Mouse (Mus musculus) lung, postnatal 25 days (tissue): ENCODE measurements around the gene Pxt1.
"Not testable (repeated sequence)": the region's sequence is repeated elsewhere in the genome, so short reads cannot be mapped to it uniquely, and the experiment has no call there.

Experiments
- DNase-seq: peaks from one replicate; pipeline ENCODE4 v3.0.0; 2022; ENCODE audit warnings: low spot score

Gene Pxt1

DNA sequence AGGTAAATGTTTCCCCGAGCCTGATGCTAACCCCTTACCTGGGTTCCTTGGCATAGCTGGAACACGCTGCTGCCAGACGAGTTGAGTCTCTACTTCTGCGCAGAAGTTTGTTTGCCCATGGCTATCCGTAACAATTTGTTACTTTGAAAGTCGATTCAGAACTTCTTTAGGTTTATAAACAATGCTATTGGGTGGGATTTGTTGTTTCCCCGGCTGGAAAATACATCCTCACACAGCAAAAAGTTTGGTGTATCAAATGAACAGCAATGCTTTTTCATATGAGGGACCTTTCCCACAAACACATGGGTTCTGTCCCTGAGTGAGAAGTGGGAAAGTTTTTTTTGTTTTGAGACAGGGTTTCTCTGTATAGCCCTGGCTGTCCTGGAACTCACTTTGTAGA is at the start of gene Pxt1:
Gene Pxt1, minus strand, starts transcription at position 101 of the 400 bp plus-strand sequence.
- DNase-seq, result no peak

DNA sequence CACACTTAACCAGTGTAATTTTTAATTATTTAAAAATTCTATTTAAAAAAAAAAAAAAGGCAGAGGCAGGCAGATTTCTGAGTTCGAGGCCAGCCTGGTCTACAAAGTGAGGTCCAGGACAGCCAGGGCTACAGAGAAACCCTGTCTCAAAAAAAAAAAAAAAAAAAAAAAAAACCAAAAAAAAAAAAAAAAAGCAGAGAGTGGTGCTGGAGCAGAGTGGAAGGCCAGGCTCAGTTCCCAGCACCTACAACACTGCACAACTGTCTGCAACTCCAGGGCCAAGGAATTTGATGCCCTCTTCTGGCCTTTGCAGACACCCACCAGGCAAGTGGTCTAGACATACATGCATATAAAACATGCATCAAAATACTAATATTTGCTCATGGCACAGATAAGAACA is 49.4 kb upstream of the Pxt1 start:
- not testable (repeated sequence) for DNase-seq

- no peak for DNase-seq
These were observed 48.5 kb upstream of the Pxt1 start for GRCm38 (mm10) chr17:28992105-28992504.

GRCm38 (mm10) chr17:28991286-28991685 is 47.6 kb upstream of the Pxt1 start:
- no peak for DNase-seq

- no peak for DNase-seq
These were observed 46.4 kb upstream of the Pxt1 start for GRCm38 (mm10) chr17:28990060-28990459.

GRCm38 (mm10) chr17:28988996-28989395 is 45.4 kb upstream of the Pxt1 start:
- no peak for DNase-seq

DNA sequence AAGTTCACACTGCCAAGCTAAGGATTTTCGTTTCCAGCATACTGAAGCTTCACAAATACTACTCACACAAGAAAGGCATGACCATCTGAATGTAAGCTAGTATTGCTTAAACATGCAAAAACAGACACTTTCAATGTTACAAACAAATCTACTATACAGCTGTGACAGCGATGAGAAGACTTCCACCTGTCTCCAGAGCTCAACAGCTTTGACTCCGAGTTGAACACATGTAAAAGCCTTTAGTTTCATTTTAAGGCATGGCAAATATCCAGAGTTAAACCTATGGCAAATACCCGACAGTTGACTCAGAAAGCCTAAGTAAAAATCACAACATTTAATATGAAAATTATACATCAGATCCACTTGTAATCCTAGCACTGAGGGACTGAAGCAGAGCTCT is 44.7 kb upstream of the Pxt1 start:
- no peak for DNase-seq

- peak; percentile 43 for DNase-seq
These were observed 44.1 kb upstream of the Pxt1 start for GRCm38 (mm10) chr17:28987713-28988112.

DNA sequence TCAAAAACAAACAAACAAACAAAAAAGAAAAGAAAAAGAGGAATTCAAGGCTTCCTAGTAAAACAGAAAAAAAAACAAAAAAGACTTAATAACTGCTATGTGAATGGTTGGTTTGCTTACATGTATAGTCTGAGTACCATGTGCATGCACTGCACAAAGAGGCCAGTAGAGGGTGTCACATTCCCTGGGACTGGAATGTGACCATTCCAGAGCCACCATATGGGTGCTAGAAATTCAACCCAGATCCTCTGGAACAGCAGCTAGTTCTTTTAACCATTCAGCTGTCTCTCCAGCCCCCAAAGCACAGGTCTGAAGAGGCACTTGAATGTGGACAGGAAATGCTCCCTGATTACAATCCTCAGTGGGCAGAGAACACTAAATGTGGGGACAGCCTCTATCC is 43.2 kb upstream of the Pxt1 start:
- no peak for DNase-seq

GRCm38 (mm10) chr17:28984724-28985420 is 41.2 kb upstream of the Pxt1 start:
- no peak for DNase-seq

GRCm38 (mm10) chr17:28982591-28982990 is 39.0 kb upstream of the Pxt1 start:
- no peak for DNase-seq

GRCm38 (mm10) chr17:28981081-28981480 is 37.4 kb upstream of the Pxt1 start:
- no peak for DNase-seq

DNA sequence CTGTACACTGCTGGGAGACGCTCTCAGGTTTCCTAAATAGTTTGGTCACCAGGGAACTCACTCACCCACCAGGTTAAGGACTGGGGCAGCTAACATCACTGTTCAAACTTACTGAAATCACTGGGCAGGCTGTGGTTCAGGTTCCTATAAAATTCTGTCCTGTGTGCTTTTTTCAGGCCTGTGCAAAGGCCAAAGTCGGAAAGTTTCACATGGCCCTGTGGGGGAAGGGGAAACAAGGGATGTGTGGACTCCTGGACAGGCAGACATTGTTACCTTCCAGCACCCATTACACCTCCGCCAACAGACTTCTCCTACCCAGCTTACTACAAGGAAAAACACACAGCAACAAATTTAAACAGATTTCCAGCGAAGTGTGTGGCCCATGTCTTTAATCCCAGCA is 35.5 kb upstream of the Pxt1 start:
- DNase-seq, result no peak

DNA sequence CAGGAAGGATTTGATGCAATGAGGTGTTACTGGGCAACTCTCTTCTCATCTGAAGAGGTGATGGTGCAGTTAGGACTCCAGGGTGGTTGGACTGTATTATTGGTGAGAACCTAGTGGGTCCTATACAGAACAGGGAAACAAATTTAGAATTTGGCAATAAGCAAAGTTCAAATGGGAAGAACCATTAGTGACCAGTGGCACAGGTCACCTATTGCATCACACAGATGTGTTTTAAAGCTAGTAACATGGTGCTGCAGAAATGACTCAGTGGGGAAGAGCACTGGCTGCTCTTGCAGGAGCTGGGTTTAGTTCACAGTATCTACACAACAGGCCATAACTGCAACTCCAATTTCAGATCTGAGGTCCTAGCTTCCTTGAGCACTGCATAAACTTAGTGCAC is 26.5 kb upstream of the Pxt1 start:
- no peak for DNase-seq

- peak; percentile 20 for DNase-seq
These were observed 23.5 kb upstream of the Pxt1 start for GRCm38 (mm10) chr17:28967021-28967610.

- DNase-seq, result no peak
These were observed 18.0 kb upstream of the Pxt1 start for GRCm38 (mm10) chr17:28961596-28961995.

DNA sequence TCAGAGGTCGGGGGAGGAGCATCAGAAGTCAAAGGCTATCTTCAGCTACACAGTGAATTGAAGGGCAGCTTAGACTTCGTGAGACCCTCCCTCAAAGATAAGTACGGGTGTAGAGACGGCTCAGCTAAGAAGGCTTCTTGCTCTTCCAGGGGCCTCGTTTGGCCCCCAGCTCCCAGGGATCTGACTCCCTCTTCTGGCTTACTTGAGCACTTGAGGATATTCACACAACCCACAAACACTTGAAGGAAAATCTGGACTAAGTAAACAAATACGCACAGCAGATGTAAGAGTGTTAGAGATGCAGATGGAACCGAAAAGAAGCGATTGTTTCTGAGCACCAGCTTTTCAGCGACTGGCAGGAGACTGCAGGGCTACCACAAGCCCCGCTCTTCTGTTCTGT is 17.0 kb upstream of the Pxt1 start:
- DNase-seq, result no peak

GRCm38 (mm10) chr17:28954416-28954815 is 10.8 kb upstream of the Pxt1 start:
- DNase-seq, result no peak

- DNase-seq, result no peak
These were observed 9.6 kb upstream of the Pxt1 start for GRCm38 (mm10) chr17:28953251-28953650.

GRCm38 (mm10) chr17:28951831-28952799 is 8.5 kb upstream of the Pxt1 start, which contains the start of gene Kctd20:
Gene Kctd20 (plus strand): TSS chr17:28951950.
- DNase-seq, result peak; percentile 92

DNA sequence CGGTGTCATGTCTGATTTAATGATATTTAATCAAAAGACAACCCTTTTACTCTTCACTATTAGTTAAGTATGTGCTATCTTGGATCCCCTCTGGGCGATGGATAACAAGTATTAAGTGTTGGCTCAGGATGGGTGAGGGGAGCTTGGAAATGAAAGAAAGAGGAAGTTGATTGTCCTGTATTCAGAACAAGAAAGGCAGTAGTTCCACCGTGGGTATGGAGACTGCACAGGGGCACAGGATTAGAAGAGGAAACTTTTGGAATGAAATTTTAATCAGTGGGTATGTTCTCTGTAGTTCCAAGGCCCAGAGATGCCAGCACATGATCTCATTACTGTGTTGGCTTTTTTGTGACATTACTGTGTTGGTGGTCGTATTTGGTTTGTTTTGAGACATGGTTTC is 7.1 kb upstream of the Pxt1 start:
- no peak for DNase-seq

GRCm38 (mm10) chr17:28948661-28949060 is 5.0 kb upstream of the Pxt1 start:
- DNase-seq, result no peak
